Mouse (Mus musculus) intestine, postnatal 0 days (tissue): ENCODE measurements around the gene Tuba3b. TPM values are rescaled to one million over a fixed set of nuclear protein-coding genes. Genes with fewer than 3 reads are reported as not detected.
A peak's percentile ranks its signal among the peaks of the same experiment; 100 is the strongest.

Source experiments
- ATAC-seq: fragments of 200-750 bp; cut with Nextera tagmentation; 2 replicates; pipeline ENCODE4 v1.8.0; 2017; ENCODE audit warnings: mild to moderate bottlenecking, moderate TSS enrichment, moderate library complexity
- H3K27ac ChIP-seq: fragments of 300-500 bp; sonication (generic); 2 replicates; pipeline ENCODE4 v1.5.1; 2014; ENCODE audit warnings: mild to moderate bottlenecking, low read depth, low read length, moderate library complexity
- H3K27me3 ChIP-seq: fragments of 300-500 bp; sonication (generic); replicated peaks from 2 replicates; pipeline ENCODE4 v1.6.1; 2014; ENCODE audit warnings: low read length, mixed read lengths; ENCODE audit not compliant: control insufficient read depth, insufficient read depth
- H3K36me3 ChIP-seq: fragments of 300-500 bp; sonication (generic); 2 replicates; pipeline ENCODE4 v1.6.1; 2014; ENCODE audit warnings: mild to moderate bottlenecking, moderate library complexity; ENCODE audit not compliant: control insufficient read depth, insufficient read depth
- H3K4me1 ChIP-seq: fragments of 300-500 bp; sonication (generic); replicated peaks from 2 replicates; pipeline ENCODE4 v1.6.1; 2014; ENCODE audit warnings: antibody characterized with exemption, low read length, mixed read lengths; ENCODE audit not compliant: control insufficient read depth, insufficient read depth
- H3K4me2 ChIP-seq: fragments of 300-500 bp; sonication (generic); replicated peaks from 2 replicates; pipeline ENCODE4 v1.6.1; 2014; ENCODE audit warnings: low read depth, mild to moderate bottlenecking, moderate library complexity
- H3K4me3 ChIP-seq: fragments of 300-500 bp; sonication (generic); 2 replicates; pipeline ENCODE4 v1.5.1; 2014; ENCODE audit warnings: low read depth, low read length
- H3K9ac ChIP-seq: fragments of 300-500 bp; sonication (generic); 2 replicates; pipeline ENCODE4 v1.6.1; 2014; ENCODE audit warnings: mild to moderate bottlenecking, low read depth, low read length
- H3K9me3 ChIP-seq: fragments of 300-500 bp; sonication (generic); 2 replicates; pipeline ENCODE4 v1.6.1; 2016; ENCODE audit warnings: mixed run types; ENCODE audit not compliant: control insufficient read depth
- CTCF ChIP-seq: sonication (generic); IDR thresholded peaks from 2 replicates; pipeline ENCODE4 v1.5.1; 2016; ENCODE audit warnings: low read depth, mild to moderate bottlenecking, control low read depth, antibody characterized with exemption, moderate library complexity
- WGBS: fragments of 180-500 bp; shearing (Covaris S2); extraction: QIAGEN DNeasy Blood & Tissue Kit; methylation state at CpG from one replicate; pipeline ENCODE4 v1.1.7; 2014; 5-methylcytosine and 5-hydroxymethylcytosine counted together
- polyA plus RNA-seq: library from polyadenylated mRNA; unstranded; fragments of >200 nt; fragmentation: Nextera tagmentation; extraction: Ambion mirVana; gene quantifications from 2 replicates; pipeline ENCODE4 v1.2.1, GENCODE M21; 2015

The Tuba3b gene
- polyA plus RNA-seq: not detected in 2 replicates

DNA sequence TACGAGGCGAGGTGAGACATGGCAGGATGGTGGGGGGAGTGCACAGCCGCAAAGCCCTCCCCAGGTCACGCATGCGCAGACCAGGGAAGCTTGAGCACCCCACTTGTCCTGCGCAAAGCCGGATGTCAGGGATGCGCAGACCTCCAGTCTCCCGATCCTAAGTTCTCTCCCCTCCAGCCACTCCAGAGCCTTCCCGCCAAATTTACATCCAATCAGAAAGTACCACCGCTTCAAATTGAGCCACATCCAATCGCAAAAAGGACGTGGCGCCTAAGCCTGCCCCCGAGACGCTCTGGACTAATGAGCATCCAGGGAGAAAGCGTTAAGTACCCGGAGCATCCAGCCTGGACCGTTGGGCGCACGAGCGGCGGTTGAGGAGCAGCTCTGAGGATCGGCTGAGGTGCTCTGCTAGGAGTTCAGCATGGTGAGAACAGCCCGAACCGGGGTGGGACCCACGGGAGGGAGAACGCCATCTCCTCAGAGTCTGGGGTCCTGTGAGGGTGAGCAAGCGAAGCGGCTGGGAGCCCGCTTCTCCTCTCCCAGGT lies at the start of gene Tuba3b:
Gene Tuba3b, plus strand, starts transcription at position 92 of the 545 bp plus-strand sequence.
- H3K4me1 ChIP-seq: no peaks in the 10 kb centered on the region
- no peak within 1 kb of the TSS for H3K9ac ChIP-seq
- no peak for TF ChIP-seq CTCF
- no peak within 1 kb of the TSS for H3K27ac ChIP-seq
- no peaks in the 10 kb centered on the region for H3K36me3 ChIP-seq
- H3K9me3 ChIP-seq: no peaks in the 10 kb centered on the region
- H3K27me3 ChIP-seq: no peaks in the 10 kb centered on the region
- 98% methylated on average over 31 of the region's 31 CpGs for WGBS
- H3K4me3 ChIP-seq: no peak within 1 kb of the TSS
- no peak within 1 kb of the TSS for H3K4me2 ChIP-seq
- no peak for ATAC-seq

GRCm38 (mm10) chr6:145567296-145567695 lies 48.3 kb upstream of the Tuba3b start:
- Histone ChIP-seq H3K4me2 (no peak overlapping the region), H3K36me3 (no peaks in the 10 kb centered on the region), H3K27ac (no peak overlapping the region), H3K9me3 (no peaks in the 10 kb centered on the region), H3K27me3 (no peaks in the 10 kb centered on the region), H3K4me3 (no peak overlapping the region), H3K4me1 (0 out of 2 replicates have a peak, but pooled peaks cover 6% of the 10 kb centered on the region), H3K9ac (peak overlapping the region; percentile 7; the same call in 1 of the 2 replicates)
- no peak for TF ChIP-seq CTCF
- 65% methylated on average over 8 of the region's 8 CpGs for WGBS
- ATAC-seq: no peak

DNA sequence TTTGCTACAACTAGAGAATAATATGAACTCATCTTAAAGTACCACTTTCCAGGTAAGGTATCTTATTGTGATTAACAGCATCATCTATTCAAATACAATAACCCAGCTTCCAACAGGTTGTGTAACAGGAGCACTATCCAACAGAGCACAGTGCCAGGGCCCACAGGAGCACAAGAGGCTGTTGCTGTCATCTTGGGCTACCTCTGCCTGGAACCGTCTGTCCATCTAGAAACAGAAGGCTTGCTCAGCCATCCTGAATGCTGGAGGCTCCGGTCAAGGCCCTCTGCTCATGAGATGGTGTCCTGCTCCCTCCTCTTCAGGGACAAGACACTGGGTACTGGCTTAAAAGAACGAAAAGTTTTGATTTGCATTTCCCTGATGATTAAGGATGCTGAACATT lies 47.7 kb upstream of the Tuba3b start:
- WGBS: 95% methylated on average over 3 of the region's 3 CpGs
- Histone ChIP-seq H3K36me3 (no peaks in the 10 kb centered on the region), H3K27me3 (no peaks in the 10 kb centered on the region), H3K4me3 (no peak overlapping the region), H3K4me1 (0 out of 2 replicates have a peak, but pooled peaks cover 6% of the 10 kb centered on the region), H3K27ac (no peak overlapping the region), H3K9ac (no peak overlapping the region), H3K4me2 (no peak overlapping the region), H3K9me3 (no peaks in the 10 kb centered on the region)
- no peak for ATAC-seq
- TF ChIP-seq CTCF: no peak

DNA sequence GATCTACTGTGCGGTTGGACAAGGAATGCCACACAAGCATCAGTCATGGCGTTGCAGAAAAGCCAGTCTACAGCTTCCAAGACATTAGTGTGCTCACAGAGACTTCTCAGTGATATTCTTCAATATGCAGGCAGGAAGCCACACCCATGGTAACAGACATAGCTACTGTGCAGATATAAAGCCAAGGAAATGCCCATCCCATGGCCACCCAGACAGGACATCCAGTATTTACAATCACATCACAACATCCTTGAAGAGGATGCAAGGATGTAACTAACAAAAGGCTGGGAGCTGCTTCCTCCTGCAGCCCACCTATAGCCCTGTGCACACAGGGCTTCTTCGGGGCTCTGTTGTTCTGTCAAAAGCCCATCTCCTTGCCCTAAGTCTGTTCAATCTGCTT lies 46.9 kb upstream of the Tuba3b start:
- H3K4me3 ChIP-seq: no peak overlapping the region
- no peak overlapping the region for H3K27ac ChIP-seq
- H3K9me3 ChIP-seq: no peaks in the 10 kb centered on the region
- 0 out of 2 replicates have a peak, but pooled peaks cover 6% of the 10 kb centered on the region for H3K4me1 ChIP-seq
- no peak for TF ChIP-seq CTCF
- 87% methylated on average over 3 of the region's 3 CpGs for WGBS
- H3K4me2 ChIP-seq: no peak overlapping the region
- no peaks in the 10 kb centered on the region for H3K36me3 ChIP-seq
- H3K27me3 ChIP-seq: no peaks in the 10 kb centered on the region
- ATAC-seq: no peak
- H3K9ac ChIP-seq: no peak overlapping the region

DNA sequence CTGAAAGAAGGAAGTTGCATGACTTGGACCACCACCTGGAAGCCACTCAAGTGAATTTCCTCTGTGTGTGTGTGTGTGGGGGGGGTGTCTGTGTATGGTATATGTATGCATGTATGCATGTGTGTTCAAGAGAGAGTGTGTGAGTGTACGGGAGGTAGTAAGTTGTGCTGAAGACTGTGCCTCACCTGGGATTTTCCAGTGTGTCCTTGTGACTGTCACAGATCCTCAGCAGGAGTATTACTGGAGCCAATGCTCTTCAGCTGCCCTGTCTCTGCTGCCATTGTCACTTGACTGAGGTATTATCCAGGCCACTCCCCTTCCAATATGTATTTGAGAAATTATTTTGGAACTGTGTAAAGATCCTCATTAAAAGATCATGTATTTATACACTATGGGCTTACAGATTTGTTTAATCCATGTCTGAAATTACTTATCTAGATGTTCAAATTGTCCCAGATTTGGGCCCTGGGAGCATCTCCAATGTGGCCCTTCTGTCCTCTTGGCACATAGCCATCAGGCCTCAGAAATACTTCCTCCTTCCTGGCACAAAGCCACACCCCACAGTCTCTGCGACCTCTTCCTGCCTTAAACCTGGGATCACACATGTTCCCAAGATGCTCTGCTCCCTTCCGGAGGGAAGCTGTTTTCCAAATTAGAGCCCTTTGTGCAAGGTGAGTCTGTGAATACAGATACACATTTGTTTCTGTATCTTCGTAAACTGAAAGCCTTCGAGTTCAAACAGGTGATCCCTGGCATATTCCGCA lies 42.1 kb upstream of the Tuba3b start:
- no peak for TF ChIP-seq CTCF
- Histone ChIP-seq H3K36me3 (no peaks in the 10 kb centered on the region), H3K4me1 (no peaks in the 10 kb centered on the region), H3K27ac (no peak overlapping the region), H3K9ac (no peak overlapping the region), H3K9me3 (no peaks in the 10 kb centered on the region), H3K4me2 (no peak overlapping the region), H3K4me3 (no peak overlapping the region), H3K27me3 (no peaks in the 10 kb centered on the region)
- WGBS: 80% methylated on average over 6 of the region's 6 CpGs
- ATAC-seq: no peak

- no peaks in the 10 kb centered on the region for H3K36me3 ChIP-seq
- no peaks in the 10 kb centered on the region for H3K4me1 ChIP-seq
- ATAC-seq: no peak
- H3K9ac ChIP-seq: no peak overlapping the region
- H3K4me2 ChIP-seq: no peak overlapping the region
- WGBS: 95% methylated on average over 4 of the region's 4 CpGs
- H3K4me3 ChIP-seq: no peak overlapping the region
- no peak for TF ChIP-seq CTCF
- H3K27ac ChIP-seq: no peak overlapping the region
- no peaks in the 10 kb centered on the region for H3K27me3 ChIP-seq
- no peaks in the 10 kb centered on the region for H3K9me3 ChIP-seq
Measured at GRCm38 (mm10) chr6:145576762-145577161, 38.8 kb upstream of the Tuba3b start.
